Mouse (Mus musculus): ENCODE results near the gene Nif3l1. TPM values are rescaled to one million over a fixed set of nuclear protein-coding genes. Genes with fewer than 3 reads are reported as not detected.

The Nif3l1 gene
- polyA plus RNA-seq, 1 experiment from 2014 or later: 13.0 TPM

DNA sequence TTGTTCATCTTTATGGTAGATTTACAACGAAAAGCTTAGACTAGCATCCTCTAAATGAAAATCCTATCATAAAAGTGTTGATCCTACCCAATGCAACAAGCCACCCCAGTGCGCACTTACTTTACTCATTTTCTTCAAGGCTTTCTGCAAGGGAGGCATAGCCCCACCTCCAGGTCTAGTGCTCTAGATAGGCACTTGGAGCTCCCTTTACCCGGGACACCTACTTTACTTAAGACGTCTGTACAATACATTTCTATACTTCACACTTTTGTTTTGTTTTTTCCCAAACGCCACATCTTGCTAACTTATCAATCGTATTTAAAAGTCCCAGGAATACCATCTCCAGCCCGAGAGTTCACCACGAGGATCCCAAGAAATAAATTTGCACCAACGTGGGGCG is 260 bp upstream of the Nif3l1 start:
- WGBS: 6% methylated on average over 10 of the region's 10 CpGs
- DNase-seq (ENCODE audit: low spot score): no peak
- ATAC-seq: no peak
- Histone ChIP-seq H3K9ac (replicated peaks; ENCODE audit: low read depth) (peak overlapping the region; percentile 74), H3K4me1 (ENCODE audit: insufficient read depth, low read depth, low read length) (no peaks in the 10 kb centered on the region), H3K36me3 (ENCODE audit: insufficient read depth, low read length) (no peaks in the 10 kb centered on the region; the same call in none of the 2 replicates), H3K27ac (ENCODE audit: low read length) (peak overlapping the region; percentile 96), H3K27me3 (replicated peaks; ENCODE audit: insufficient read depth, low read length) (no peaks in the 10 kb centered on the region), H3K4me2 (replicated peaks; ENCODE audit: low read depth, low read length) (peak overlapping the region; percentile 81), H3K9me3 (ENCODE audit: low read length) (no peaks in the 10 kb centered on the region), H3K4me3 (ENCODE audit: low read depth, low read length) (peak overlapping the region; percentile 70)
- TF ChIP-seq CTCF (IDR thresholded peaks at IDR 0.05) (no peak), EP300 (IDR thresholded peaks at IDR 0.05) (no peak)

DNA sequence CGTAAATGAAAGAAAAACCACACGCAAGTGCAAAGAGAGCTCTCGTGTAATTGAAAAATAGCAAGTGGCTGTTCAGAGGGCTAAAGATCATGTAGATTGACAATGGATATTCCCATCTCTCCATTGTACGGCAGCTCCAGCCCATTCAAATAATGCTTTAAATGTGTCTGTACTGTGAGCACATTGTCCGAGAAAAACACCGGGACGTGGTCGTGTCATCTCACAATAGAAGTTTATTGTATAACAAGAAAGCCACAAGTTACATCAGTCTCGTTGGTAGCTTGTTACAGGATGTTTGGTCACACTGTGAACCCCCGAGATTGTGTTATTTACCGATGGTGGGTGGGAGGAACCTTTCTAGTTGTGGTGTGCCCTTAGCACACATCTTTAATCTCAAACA is 910 bp downstream of the Nif3l1 start:
- H3K36me3 ChIP-seq (ENCODE audit: insufficient read depth, low read length): no peaks in the 10 kb centered on the region; the same call in none of the 2 replicates
- WGBS: 5% methylated on average over 11 of the region's 11 CpGs
- DNase-seq (ENCODE audit: low spot score): no peak
- no peak for ATAC-seq
- peak overlapping the region; percentile 74 for H3K9ac ChIP-seq (replicated peaks; ENCODE audit: low read depth)
- H3K27me3 ChIP-seq (replicated peaks; ENCODE audit: insufficient read depth, low read length): no peaks in the 10 kb centered on the region
- H3K27ac ChIP-seq (ENCODE audit: low read length): peak overlapping the region; percentile 96
- TF ChIP-seq CTCF (IDR thresholded peaks at IDR 0.05): no peak
- no peak for TF ChIP-seq EP300 (IDR thresholded peaks at IDR 0.05)
- no peaks in the 10 kb centered on the region for H3K9me3 ChIP-seq (ENCODE audit: low read length)
- H3K4me1 ChIP-seq (ENCODE audit: insufficient read depth, low read depth, low read length): no peaks in the 10 kb centered on the region
- peak overlapping the region; percentile 70 for H3K4me3 ChIP-seq (ENCODE audit: low read depth, low read length)
- H3K4me2 ChIP-seq (replicated peaks; ENCODE audit: low read depth, low read length): peak overlapping the region; percentile 81

DNA sequence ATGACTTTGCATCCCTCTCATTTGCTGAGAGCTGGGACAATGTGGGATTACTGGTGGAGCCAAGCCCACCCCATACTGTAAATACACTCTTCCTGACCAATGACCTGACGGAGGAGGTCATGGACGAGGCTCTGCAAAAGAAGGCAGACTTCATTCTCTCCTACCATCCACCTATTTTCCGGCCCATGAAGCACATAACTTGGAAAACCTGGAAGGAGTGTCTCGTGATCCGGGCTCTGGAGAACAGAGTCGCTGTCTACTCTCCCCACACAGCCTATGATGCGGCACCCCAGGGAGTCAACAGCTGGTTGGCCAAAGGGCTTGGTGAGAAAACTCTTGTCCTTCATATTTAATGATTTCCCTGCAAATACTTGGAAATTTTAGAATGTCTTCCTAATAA is 2.8 kb downstream of the Nif3l1 start:
- Histone ChIP-seq H3K4me2 (replicated peaks; ENCODE audit: low read depth, low read length) (no peak overlapping the region), H3K36me3 (ENCODE audit: insufficient read depth, low read length) (0 out of 2 replicates have a peak, but pooled peaks cover 3% of the 10 kb centered on the region), H3K27me3 (replicated peaks; ENCODE audit: insufficient read depth, low read length) (no peaks in the 10 kb centered on the region), H3K4me1 (ENCODE audit: insufficient read depth, low read depth, low read length) (no peaks in the 10 kb centered on the region), H3K4me3 (ENCODE audit: low read depth, low read length) (no peak overlapping the region), H3K9me3 (ENCODE audit: low read length) (no peaks in the 10 kb centered on the region), H3K9ac (replicated peaks; ENCODE audit: low read depth) (no peak overlapping the region), H3K27ac (ENCODE audit: low read length) (no peak overlapping the region)
- ATAC-seq: no peak
- 83% methylated on average over 7 of the region's 7 CpGs for WGBS
- DNase-seq (ENCODE audit: low spot score): no peak
- TF ChIP-seq CTCF (IDR thresholded peaks at IDR 0.05) (no peak), EP300 (IDR thresholded peaks at IDR 0.05) (no peak)

DNA sequence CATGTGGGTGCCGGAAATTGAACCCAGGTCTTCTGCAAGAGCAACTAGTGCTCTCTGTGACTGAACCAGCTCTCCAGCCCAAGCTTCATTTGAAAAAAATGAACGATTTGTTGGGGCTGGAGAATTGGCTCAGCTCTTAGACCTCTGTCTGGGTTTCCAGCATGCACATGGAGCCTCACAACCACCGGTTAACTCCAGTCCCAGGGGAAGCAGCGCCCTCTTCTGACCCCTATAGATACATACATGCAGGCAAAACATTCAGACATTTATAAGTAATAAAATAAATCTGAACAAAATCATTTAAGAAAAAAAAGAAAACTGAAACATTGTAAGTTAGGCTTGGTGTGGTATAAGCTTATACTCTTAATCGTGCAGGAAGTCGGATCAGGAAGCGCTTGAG is 3.4 kb downstream of the Nif3l1 start:
- ATAC-seq (no peak), DNase-seq (ENCODE audit: low spot score) (no peak)
- WGBS: 76% methylated on average over 7 of the region's 7 CpGs
- Histone ChIP-seq H3K27ac (ENCODE audit: low read length) (no peak overlapping the region), H3K9me3 (ENCODE audit: low read length) (no peaks in the 10 kb centered on the region), H3K4me1 (ENCODE audit: insufficient read depth, low read depth, low read length) (no peaks in the 10 kb centered on the region), H3K27me3 (replicated peaks; ENCODE audit: insufficient read depth, low read length) (no peaks in the 10 kb centered on the region), H3K36me3 (ENCODE audit: insufficient read depth, low read length) (0 out of 2 replicates have a peak, but pooled peaks cover 3% of the 10 kb centered on the region), H3K9ac (replicated peaks; ENCODE audit: low read depth) (no peak overlapping the region), H3K4me2 (replicated peaks; ENCODE audit: low read depth, low read length) (no peak overlapping the region), H3K4me3 (ENCODE audit: low read depth, low read length) (no peak overlapping the region)
- TF ChIP-seq EP300 (IDR thresholded peaks at IDR 0.05): no peak
- TF ChIP-seq CTCF (IDR thresholded peaks at IDR 0.05): 0 out of 2 replicates have a peak, but pooled peaks have one; percentile 10

DNA sequence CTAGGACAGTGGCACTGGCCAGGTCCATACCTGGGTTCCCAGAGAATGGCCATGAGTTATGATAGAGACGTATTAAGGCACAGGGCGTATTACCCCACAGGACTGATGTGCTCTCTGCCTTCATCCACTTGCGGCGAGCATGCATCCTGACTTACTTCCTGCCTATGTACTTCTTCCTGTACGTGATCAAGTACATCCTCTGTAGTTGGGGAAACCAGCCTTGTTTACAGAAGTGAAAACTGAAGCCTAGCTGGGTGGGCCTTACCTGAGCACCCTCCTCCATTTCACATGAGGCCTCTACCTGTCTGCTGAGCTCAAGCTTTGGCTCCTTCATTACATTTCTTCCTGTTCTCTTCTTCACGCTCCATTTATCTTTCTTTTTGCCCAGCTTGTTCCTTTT is 9.4 kb downstream of the Nif3l1 start:
- 0 out of 2 replicates have a peak, but pooled peaks cover 3% of the 10 kb centered on the region for H3K36me3 ChIP-seq (ENCODE audit: insufficient read depth, low read length)

DNA sequence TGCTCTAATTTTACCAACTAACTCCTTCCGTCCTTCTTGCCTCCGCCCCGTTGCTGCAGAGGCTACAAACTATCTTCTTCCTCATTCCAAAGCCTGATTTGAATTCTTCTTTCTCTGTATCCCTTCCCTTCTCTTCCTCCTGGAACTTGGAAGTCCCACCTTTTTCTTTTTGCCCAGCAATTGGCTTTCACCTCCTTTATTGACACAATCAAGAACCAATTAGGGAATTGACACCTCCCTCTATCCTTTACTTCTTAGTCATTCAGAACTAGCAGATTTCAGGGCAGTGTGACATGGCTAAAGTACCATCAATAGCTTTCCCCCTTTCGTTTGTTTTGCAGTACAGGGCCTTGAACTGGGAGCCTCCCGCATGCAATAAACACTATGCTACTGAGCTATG is 13.2 kb downstream of the Nif3l1 start:
- WGBS: 81% methylated on average over 5 of the region's 5 CpGs
- no peaks in the 10 kb centered on the region for H3K4me1 ChIP-seq (ENCODE audit: insufficient read depth, low read depth, low read length)
- H3K27me3 ChIP-seq (replicated peaks; ENCODE audit: insufficient read depth, low read length): no peaks in the 10 kb centered on the region
- H3K9ac ChIP-seq (replicated peaks; ENCODE audit: low read depth): no peak overlapping the region
- H3K9me3 ChIP-seq (ENCODE audit: low read length): no peaks in the 10 kb centered on the region
- ATAC-seq (no peak), DNase-seq (ENCODE audit: low spot score) (no peak)
- TF ChIP-seq CTCF (IDR thresholded peaks at IDR 0.05) (no peak), EP300 (IDR thresholded peaks at IDR 0.05) (no peak)
- no peak overlapping the region for H3K4me3 ChIP-seq (ENCODE audit: low read depth, low read length)
- H3K36me3 ChIP-seq (ENCODE audit: insufficient read depth, low read length): peaks cover 6% of the 10 kb centered on the region
- no peak overlapping the region for H3K27ac ChIP-seq (ENCODE audit: low read length)
- no peak overlapping the region for H3K4me2 ChIP-seq (replicated peaks; ENCODE audit: low read depth, low read length)

More for the DNA sequence above, 9.4 kb downstream of the Nif3l1 start:
- no peak for ATAC-seq
- Histone ChIP-seq H3K9ac (replicated peaks; ENCODE audit: low read depth) (no peak overlapping the region), H3K4me3 (ENCODE audit: low read depth, low read length) (no peak overlapping the region), H3K4me1 (ENCODE audit: insufficient read depth, low read depth, low read length) (no peaks in the 10 kb centered on the region), H3K27ac (ENCODE audit: low read length) (no peak overlapping the region), H3K27me3 (replicated peaks; ENCODE audit: insufficient read depth, low read length) (no peaks in the 10 kb centered on the region), H3K9me3 (ENCODE audit: low read length) (no peaks in the 10 kb centered on the region), H3K4me2 (replicated peaks; ENCODE audit: low read depth, low read length) (no peak overlapping the region)
- DNase-seq (ENCODE audit: low spot score): no peak
- TF ChIP-seq EP300 (IDR thresholded peaks at IDR 0.05) (no peak), CTCF (IDR thresholded peaks at IDR 0.05) (no peak)
- 72% methylated on average over 6 of the region's 6 CpGs for WGBS

DNA sequence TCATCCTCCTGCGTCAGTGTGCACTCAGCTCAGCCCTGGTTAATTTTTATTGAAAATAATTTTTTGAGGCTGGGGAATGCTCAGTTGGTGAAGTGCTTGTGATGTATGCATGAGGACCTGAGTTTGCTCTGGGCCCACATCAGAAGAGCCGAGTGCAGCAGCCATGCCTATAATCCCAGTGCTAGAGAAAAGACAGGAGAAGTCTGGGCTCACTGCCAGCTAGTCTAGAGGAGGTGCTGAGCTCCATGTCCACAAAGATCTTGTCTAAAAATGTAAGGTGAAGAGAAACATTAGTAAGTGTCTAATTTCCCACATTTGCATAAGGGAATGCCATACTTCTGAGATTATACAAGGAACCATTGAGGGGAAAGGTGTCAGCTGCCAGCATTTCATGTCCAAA is 13.9 kb downstream of the Nif3l1 start:
- DNase-seq (ENCODE audit: low spot score): no peak
- 60% methylated on average over 2 of the region's 2 CpGs for WGBS
- H3K4me2 ChIP-seq (replicated peaks; ENCODE audit: low read depth, low read length): no peak overlapping the region
- no peaks in the 10 kb centered on the region for H3K27me3 ChIP-seq (replicated peaks; ENCODE audit: insufficient read depth, low read length)
- no peak overlapping the region for H3K9ac ChIP-seq (replicated peaks; ENCODE audit: low read depth)
- H3K36me3 ChIP-seq (ENCODE audit: insufficient read depth, low read length): peaks cover 6% of the 10 kb centered on the region
- no peak overlapping the region for H3K27ac ChIP-seq (ENCODE audit: low read length)
- H3K4me1 ChIP-seq (ENCODE audit: insufficient read depth, low read depth, low read length): no peaks in the 10 kb centered on the region
- ATAC-seq: no peak
- no peak for TF ChIP-seq EP300 (IDR thresholded peaks at IDR 0.05)
- no peak for TF ChIP-seq CTCF (IDR thresholded peaks at IDR 0.05)
- H3K4me3 ChIP-seq (ENCODE audit: low read depth, low read length): no peak overlapping the region
- no peaks in the 10 kb centered on the region for H3K9me3 ChIP-seq (ENCODE audit: low read length)
